Mouse (Mus musculus): ENCODE measurements around the gene Ccl26. TPM values are rescaled to one million over a fixed set of nuclear protein-coding genes. Genes with fewer than 3 reads are reported as not detected.
A peak's percentile ranks its signal among the peaks of the same experiment; 100 is the strongest.
"Not testable (repeated sequence)": the region's sequence is repeated elsewhere in the genome, so short reads cannot be mapped to it uniquely, and the experiment has no call there.

Gene Ccl26
- polyA plus RNA-seq (2017; shearing (Covaris generic)) = not detected

DNA sequence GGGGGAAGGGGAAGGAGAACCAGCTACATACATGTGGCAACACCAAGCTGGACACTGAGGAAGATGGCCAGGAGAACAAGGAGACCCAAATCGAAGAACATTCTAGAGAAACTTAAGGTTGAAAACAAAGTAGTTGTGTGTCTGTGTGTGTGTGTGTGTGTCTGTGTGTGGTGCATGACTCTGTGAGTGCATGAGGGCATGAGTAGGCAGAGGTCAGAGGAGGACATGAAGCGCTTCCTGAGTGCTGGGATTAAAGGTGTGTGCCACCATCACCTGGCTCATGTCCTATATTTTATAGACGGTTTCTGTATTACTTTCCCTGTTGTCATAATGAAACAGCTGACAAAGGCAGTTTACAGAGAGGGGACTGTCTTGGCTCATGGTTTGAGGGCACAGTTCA lies at the start of gene Ccl26:
Gene Ccl26, minus strand, starts transcription at position 101 of the 400 bp plus-strand sequence.
- ATAC-seq = no peak

DNA sequence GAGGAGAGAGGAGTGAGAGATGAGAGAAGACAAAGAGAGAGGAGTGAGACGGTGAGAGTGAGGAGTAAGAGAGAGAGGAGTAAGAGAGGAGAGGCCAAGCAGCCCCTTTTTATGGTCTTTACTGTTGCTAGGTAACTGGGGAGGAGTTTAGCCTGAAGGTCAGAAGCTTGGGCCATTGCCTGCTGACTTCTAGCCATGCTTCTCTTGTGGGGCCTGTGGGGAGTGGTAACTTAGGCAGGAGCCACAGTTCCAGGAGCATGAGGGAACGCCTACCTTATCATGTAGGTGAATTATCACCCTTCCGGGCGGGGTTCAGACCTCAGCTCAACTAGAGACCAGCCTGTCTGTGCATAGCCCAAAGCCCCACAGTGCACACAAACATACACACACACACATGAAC lies 46.4 kb upstream of the Ccl26 start:
- ATAC-seq = no peak

DNA sequence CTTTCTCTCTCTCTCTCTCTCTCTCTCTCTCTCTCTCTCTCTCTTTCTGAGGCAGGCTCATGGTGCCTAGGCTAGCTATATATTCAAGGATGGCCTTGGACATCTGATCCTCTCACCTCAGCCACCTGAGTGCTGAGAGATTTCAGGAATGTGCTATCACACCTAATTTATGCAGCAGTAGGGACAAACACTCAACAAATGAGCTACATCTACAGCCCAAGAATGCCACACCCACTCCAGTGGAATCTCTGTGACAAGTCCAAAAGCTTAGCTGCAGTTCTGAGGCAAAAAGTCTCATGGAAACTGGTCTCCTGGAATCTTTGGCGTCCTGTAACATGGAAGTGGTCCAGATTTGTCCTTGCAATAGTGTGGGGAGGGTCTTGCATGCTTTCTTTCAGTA lies 44.2 kb upstream of the Ccl26 start:
- ATAC-seq = no peak

DNA sequence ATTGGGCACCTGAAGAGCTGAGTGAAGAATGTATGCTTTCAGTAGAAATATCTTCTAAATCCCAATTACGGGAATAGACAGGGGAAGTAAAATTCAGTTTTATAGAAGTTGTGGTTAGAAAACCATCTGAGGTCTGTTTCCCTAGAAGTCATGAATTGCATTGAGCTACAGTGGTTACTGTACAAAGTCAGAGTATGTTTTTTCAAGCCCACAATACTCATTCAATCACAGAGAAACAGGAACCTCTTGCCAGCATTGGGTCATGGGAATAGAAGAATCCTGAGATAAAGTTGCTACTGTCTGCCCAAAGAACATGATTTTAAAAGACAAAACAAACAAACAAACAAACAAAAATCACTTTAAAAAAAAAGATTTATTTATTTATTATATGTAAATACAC lies 43.3 kb upstream of the Ccl26 start:
- ATAC-seq = not testable (repeated sequence)

DNA sequence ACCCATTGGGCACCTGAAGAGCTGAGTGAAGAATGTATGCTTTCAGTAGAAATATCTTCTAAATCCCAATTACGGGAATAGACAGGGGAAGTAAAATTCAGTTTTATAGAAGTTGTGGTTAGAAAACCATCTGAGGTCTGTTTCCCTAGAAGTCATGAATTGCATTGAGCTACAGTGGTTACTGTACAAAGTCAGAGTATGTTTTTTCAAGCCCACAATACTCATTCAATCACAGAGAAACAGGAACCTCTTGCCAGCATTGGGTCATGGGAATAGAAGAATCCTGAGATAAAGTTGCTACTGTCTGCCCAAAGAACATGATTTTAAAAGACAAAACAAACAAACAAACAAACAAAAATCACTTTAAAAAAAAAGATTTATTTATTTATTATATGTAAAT lies 41.3 kb upstream of the Ccl26 start:
- ATAC-seq = not testable (repeated sequence)

DNA sequence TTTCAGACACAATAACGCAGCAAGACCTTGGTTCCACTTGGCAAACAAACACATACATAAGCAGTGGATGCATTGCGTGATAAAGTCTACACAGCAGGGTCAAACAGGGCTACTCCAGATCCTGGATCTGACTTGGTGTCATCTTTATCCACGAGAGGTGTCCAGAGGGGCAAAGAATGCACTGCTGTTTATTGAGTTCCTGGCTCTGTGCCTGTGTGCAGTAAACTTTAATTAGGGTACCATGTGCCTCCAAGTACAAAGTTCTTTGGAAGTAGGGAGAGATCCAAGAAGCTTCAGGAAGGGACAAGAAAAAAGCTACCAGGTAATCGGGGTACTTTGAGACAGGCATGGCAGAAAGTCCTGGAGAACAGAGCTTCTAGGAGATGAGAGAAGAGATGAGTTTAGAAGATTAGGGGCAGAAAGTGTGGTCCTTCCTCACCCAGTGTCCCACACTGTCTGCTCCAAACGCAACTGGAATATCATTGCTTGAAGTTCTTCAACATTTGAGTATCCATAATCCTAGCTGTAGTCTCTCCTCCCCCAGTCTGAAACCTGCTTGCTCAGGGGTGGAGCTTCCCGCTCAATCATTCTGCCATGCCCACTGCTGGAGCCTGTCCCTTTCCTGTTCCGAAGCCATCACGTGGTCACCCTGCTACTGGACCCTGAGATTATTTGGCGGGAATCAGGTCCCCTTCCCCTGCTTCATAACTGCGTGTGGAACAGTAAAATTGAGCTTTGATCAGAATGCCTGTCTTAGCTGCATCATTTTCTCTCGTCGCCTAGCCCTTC lies 26.8 kb upstream of the Ccl26 start:
- no peak for ATAC-seq

DNA sequence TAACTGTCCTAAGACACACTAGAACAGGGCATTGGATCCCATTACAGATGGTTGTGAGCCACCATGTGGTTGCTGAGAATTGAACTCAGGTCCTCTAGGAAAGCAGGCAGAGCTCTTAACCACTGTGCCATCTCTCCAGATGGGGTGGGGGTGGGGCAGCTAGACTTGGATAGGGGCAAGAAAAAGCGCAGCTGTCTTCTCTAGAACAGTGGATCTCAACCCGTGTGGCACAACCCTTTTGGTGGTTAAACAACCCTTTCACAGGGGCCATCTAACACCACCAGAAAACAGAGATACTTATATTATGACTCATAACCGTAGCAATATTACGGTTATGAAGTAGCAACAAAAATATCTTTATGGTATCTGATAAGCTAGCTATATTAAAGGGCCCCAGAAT lies 24.4 kb upstream of the Ccl26 start:
- ATAC-seq = no peak

DNA sequence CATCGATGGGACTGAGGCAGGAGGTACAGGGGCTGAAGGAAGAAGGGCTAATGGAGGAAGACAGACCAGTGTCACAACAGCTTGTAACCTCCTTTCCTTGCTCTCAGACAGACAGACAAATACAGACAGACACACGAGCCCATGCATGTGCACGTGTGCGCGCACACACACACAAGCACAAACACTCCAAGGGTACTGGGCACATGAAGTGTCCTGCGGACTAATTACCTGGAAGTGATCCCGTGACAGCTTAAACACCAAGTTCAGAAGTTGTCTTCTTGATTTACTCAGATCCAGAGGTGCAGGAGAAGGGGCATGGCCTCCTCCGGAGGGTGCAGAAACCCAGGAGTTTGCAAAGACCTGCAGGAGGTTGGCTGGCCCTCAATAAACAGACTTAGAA lies 22.3 kb upstream of the Ccl26 start:
- no peak for ATAC-seq

DNA sequence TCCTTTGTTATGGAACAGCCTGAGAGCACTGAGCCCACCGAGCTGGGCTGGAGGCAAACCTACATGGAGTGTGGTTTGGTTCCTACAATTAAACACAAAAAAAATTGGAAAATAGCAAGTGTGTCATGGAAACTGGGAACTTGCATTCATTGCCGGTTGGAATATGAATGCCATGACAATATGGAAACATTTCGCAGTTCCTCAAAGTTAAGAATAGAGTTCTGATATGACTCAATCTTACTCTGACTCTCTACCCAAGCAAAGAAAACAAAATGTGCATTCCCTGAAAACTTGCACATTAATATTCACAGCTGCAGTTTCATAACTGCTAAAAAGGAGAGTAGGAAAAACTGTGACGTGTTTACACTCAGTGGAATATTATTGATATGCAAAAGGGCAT lies 19.0 kb upstream of the Ccl26 start:
- ATAC-seq = no peak

DNA sequence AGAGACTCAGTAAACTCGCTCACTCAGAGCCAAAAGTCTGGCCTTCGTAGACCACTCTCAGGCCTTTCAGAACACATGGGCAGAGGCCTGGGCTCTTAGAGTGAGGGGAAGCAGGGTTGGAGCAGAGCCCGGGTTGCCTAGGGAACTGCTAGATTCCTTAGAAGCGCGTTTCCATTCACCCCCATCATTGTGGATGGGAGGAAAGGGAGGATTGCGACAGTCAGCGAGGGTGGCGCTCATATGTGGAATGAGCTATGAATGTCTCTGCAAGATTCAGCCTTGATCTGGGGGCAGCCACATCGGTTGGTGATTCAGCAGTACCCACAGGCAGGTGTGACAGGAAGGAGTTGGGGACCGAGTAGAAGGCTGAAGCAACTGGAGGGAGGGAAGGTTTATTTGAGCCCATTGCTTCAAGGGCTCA lies 16.0 kb upstream of the Ccl26 start:
- no peak for ATAC-seq

DNA sequence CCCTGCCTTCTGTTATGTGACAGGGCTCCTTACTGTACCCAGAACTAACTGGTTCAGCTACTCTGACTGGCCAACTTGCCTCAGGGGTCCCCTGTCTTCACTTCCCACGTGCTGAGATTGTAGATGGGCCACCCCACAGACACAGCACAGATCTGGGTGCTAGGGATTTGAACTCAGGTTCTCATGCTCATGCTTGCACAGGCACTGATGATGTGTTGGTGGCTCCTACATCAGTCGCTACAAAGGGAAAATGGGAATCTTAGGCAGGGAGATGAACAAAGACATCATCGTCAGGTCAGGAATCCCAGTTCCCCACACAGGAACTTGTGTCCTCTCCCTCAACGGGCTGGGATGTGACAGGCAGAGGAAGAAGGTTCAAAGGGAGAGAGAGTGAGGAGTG lies 12.7 kb upstream of the Ccl26 start:
- ATAC-seq = no peak

DNA sequence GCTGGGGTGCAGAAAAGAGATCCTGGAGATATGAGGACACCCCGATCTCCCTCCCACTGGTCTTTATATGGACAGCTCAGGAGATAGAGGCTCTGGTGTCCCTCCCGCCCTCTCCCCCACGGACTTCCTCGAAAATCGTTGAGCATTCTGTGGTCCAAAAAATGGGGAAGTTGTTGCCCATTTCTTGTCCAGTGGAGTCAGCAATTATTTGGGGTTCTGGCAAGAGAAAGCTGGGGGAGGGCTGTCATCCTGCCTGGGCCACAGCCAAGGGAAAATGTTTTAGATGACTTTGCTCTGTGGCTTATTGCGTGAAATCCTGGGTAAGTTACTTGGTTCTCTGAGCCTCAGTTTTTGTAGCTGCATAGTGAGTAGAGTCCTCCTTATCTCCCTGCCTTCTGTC lies 9.6 kb upstream of the Ccl26 start, which contains the start of gene Ccl24:
Gene Ccl24, minus strand, starts transcription at position 44 of the 400 bp plus-strand sequence.
- no peak for ATAC-seq

DNA sequence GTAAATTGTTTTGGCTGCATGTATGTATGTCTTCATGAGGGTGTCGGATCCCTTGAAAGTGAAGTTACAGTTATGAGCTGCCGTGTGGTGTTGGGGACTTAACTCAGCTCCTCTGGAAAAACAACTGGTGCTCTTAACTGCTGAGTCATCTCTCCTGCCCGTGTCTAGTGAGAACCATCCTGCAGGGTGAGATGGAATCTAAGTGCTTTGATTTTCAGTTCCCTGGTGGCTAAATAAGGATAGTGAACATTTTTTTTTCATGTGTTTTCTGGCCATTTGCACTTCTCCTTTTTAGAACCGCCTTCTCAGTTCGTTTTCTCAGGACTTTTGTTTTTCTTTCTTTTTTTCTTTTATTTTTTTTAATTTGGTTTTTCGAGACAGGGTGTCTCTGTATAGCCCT lies 5.3 kb upstream of the Ccl26 start:
- ATAC-seq = no peak

DNA sequence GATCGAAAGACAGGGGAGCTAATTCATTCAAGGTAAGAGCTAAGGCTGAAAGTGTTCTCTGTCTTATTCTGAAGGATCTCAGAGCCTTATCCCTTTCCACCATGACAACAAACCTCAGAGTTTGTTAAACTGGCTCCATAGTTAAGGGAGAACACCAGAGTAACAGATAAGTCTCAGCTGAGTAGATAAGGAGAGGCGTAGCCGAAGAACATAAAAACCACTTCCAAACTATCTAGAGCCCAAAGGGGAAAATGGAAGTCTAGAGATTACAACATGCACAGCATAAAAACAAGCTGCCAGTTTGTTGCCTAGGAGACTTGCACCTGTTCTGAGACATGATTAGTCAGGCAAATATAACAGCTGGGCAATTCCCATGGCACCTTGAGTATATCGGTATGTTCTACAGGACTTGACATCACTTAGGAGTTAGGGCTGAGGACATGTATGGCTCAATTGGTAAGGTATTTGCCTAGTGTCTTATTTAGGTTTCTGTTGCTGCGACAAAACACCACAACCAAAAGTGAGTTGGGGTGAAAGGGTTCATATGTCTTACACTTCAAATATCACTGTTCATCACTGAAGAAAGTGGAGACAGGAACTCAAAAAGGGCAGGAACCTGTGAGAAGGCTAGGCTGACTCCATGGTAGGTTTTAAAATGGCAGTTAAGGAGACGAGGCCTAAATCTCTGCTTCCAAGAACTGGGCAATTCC lies 4.3 kb upstream of the Ccl26 start:
- no peak for ATAC-seq

DNA sequence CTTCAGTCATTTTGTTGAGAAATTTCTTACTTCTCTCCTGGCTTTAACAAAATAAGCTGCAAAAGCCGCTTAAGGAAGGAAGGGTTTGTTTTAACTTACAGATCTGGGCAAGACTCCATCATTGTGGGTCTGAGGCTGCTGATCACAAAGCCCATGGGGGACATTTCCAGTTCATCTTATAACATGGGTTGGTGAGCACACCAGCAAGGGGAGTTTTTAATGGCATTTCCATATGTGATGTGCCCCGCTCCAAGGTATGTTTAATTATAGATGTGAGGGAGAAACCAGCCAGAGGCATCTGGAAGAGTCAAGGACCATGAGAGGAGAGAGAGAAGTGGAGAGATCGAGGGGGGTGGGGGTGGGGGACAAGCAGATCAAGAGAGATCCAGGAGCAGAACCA lies 5.7 kb downstream of the Ccl26 start:
- no peak for ATAC-seq

DNA sequence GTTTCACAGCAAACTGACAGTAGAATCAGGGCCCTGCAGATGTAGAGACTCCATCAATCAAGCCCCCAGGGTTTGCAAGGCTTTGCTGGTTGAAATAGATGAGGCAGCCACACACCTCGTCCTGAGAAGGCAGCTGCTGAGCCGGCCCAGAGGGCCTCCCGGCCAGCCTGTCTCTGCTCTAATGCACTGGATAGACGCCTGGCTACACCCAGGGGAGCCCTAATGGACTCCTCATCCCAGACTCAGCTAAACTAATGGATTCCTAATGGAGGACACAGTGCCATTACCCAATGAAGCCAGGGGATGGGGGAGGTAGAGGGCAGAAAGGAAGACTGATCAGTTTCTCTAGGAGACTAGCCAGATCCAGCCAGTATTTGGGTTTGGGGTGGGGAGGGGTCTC lies 6.3 kb downstream of the Ccl26 start:
- ATAC-seq = no peak

DNA sequence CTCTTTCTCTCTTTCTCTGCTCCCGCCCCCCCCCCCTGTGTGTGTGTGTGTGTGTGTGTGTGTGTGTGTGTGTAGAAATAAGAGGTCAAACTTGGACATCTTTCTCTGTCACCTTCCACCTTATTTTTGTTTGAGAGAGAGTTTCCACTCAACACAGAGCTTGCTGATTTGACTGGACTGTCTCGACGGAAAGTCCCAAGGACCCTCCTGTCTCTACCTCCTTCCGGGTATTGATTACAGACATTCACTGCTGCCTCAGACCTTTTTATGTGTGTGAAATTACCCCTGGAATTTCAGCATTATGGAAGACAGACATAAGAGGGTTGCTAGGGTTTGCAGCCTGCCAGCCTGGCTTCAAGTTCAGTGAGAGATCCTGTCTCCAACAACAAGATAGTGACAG lies 7.1 kb downstream of the Ccl26 start:
- no peak for ATAC-seq

DNA sequence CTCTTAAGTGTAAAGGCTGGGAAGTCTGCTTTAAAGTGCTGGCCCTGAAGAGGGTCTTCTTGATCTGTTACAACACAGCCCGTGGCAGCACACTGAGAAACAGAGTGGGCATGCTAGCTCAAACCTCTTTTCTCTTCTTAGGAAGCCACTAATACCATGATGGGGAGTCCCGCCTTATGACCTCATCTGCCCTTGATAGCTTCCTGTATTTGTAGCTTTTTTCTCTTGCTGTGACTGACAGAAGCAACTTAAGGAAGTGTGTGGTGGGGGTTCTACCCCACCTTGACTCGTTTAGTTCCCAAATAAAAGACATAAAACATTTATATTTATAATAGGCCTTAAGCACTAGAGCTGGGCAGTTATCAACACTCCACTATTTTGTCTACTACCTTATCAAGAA lies 11.8 kb downstream of the Ccl26 start:
- ATAC-seq = no peak

DNA sequence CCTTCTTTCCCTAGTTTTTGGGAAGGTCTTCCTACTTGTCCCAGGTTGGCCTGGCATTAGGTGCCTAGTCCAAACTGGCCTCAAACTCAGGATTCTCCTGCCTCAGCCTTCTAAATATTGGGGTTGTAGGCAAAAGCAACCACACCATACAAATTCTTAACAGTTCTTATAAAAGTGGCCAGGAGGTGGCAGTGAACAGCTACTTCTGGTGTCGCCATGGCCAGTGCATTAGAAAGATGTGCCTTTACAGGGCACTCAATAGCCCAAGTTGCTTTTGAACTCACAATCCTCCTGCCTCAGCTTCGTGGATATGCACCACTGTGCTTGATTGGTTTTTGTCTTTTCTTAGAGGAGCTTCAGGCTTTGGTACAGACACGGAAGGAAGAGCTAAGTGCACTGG lies 12.5 kb downstream of the Ccl26 start:
- ATAC-seq = no peak

DNA sequence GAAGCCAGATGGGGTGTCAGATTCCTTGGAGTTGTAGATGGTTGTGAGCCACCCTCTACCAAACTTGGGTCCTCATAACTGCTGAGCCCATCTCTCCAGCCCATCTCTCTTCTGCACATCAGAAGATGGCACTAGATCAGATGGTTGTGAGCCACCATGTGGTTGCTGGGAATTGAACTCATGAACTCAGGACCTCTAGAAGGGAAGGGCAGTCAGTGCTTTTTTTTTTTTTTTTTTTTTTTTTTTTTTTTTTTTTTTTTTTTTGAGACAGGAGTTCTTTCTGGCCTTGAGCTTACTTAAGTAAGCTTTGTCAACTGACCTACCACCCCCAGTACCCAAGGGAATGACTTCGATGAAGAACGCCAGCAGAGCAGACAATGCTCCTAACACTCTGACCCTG lies 15.4 kb downstream of the Ccl26 start:
- no peak for ATAC-seq

DNA sequence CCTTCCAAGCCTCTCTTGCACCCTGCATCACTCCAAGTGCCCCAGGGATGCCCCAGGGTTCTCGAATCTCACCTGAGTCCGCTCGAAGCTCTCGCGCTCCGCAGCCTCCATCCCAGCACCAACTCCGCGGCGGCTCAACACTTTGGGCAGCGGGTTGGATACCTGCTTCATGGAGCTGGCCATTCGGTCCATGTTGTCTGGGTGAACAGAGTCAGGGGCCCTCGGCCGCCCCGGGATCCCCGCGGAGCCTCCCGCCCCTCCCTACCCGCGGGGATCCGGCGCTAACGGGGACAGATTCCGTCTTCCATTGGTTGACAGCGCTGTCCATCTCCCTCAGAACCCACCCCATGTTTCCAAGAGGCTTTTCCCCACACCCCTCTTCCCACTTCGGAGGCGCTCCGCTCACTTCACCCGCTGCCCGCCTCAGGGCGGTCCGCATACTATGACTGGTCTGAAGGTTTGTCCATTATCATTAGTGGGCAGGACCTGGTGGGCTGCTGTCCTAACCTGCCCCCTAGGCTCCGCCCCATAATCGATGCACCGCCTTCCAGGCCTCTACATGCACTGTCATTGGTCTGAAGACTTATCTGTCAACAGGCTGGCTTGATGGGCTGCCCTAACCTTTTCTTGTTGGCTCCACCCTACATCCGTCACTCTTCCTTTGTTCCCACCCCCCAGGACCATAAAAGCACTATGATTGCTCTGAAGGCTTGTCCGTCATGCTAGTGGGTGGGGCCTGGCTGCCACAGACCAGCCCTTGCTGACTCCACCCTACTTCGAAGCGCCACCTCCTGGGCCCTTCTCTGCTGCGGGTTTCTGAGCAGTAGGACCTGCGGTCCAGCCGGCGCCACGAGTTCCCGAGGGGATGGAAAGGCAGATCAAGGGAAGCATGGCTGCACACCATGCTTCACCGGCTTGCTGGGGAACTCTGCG lies 18.2 kb downstream of the Ccl26 start, which contains the start of gene Hip1:
Gene Hip1, minus strand, starts transcription at position 256 of the 933 bp plus-strand sequence.
- ATAC-seq = peak; percentile 97

DNA sequence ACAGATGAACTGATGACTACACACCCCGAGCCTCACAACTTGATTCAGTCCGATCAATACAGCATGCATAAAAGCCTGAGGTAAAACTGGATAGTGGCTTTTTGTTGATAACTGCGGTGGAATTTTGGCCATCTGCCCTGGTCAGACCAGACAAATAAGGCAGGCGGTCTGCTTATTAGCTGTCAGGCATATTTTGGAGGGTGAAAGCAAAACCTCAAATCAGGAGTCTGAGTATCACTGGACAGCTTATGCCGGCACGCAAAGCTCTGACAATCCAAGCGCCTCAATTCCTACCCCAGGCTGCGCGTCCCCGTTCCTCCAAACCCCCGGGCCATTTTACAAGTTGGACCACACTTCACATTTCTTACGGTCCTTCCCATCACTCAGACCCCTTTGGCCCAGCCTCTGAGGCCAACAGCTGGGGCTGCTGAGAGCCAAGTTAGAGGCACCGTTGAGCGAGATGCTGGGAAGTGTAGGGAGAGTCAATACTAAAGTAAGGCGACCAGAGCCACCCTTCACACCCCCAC lies 19.3 kb downstream of the Ccl26 start:
- no peak for ATAC-seq

DNA sequence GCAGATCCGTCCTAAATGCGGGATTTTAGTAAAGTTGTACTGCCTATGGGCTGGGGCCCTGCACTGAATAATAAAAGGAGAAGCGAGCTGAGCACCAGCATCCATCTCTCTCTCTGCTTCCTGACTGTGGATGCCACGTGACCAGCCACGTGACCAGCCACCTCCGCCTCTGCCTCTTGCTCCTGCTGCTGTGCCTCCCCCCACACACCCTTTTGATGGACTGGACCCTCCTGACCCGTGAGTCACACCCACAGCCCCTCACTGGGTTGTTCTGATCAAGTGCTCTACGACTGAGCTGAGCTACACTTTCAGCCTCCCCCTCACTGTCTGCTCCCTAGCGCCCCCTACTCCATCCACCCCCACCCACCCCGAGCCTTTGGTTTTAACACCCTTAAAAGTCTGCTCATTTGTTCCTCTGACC lies 25.6 kb downstream of the Ccl26 start:
- peak; percentile 44 for ATAC-seq
